Mouse (Mus musculus) cortical plate, adult 2 months (tissue): ENCODE data around the gene Gm5737.

ENCODE experiments used
- CTCF ChIP-seq: fragments of 200-500 bp; IDR thresholded peaks from 2 replicates; pipeline ENCODE4 v1.5.1; 2011; ENCODE audit warnings: mild to moderate bottlenecking, control low read depth, low read length; ENCODE audit not compliant: insufficient read depth; ENCODE audit errors: extremely low read depth
- POLR2A ChIP-seq: fragments of 200-500 bp; IDR thresholded peaks from 2 replicates; pipeline ENCODE4 v1.6.1; 2011; ENCODE audit warnings: mild to moderate bottlenecking, low read length, control low read depth; ENCODE audit not compliant: insufficient read depth; ENCODE audit errors: extremely low read depth

GRCm38 (mm10) chr7:120778012-120778411 lies 34.2 kb upstream of the Gm5737 start:
- TF ChIP-seq CTCF (no peak), POLR2A (no peak)
